Mouse (Mus musculus): Measurements from ENCODE around the gene Atp2c2.

GRCm38 (mm10) chr8:119798170-119798964 lies 98.6 kb downstream of the Atp2c2 start:
- no peak for TF ChIP-seq CTCF (IDR thresholded peaks at IDR 0.05; ENCODE audit: borderline replicate concordance, insufficient read depth, low read depth, low read length)
- TF ChIP-seq POLR2A (IDR thresholded peaks at IDR 0.05; ENCODE audit: borderline replicate concordance, insufficient read depth, low read length) = no peak
